Mouse (Mus musculus) liver, adult 2 months (tissue): ENCODE measurements around the gene Epb41l3.

Experiments used
- CTCF ChIP-seq: fragments of 200-500 bp; IDR thresholded peaks from 2 replicates; pipeline ENCODE4 v1.5.1; 2011; ENCODE audit warnings: low read depth, low read length, control low read depth
- POLR2A ChIP-seq: fragments of 200-500 bp; IDR thresholded peaks from 2 replicates; pipeline ENCODE4 v1.6.1; 2011; ENCODE audit warnings: low read length, control low read depth; ENCODE audit not compliant: insufficient read depth; ENCODE audit errors: extremely low read depth

GRCm38 (mm10) chr17:69277362-69277761 lies 201.9 kb downstream of the Epb41l3 start:
- TF ChIP-seq CTCF, result no peak
- TF ChIP-seq POLR2A, result no peak
